Mouse (Mus musculus) kidney, adult 2 months (tissue): ENCODE data around the gene Slc19a3.

Experiments used
- CTCF ChIP-seq: fragments of 200-500 bp; conservative IDR thresholded peaks from 2 replicates; pipeline ENCODE4 v1.5.1; 2011; ENCODE audit warnings: low read depth, mild to moderate bottlenecking, control low read depth, low read length, moderate library complexity, mixed read lengths; ENCODE audit not compliant: insufficient read depth, insufficient read length
- POLR2A ChIP-seq: fragments of 200-500 bp; IDR thresholded peaks from one replicate; pipeline ENCODE4 v1.6.1; 2011; ENCODE audit warnings: low read depth, low read length, control low read depth

- TF ChIP-seq POLR2A (no peak), CTCF (no peak)
Observed at GRCm38 (mm10) chr1:83014477-83014876, 23.8 kb downstream of the Slc19a3 start.
